Mouse (Mus musculus) small intestine, adult 2 months (tissue): ENCODE results near the gene Fbxl16.

ENCODE experiments used
- CTCF ChIP-seq: fragments of 200-500 bp; IDR thresholded peaks from 2 replicates; pipeline ENCODE4 v1.5.1; 2012; ENCODE audit warnings: low read depth, mild to moderate bottlenecking, control low read depth, inconsistent platforms, low read length, moderate library complexity, mixed read lengths; ENCODE audit not compliant: insufficient replicate concordance, insufficient read length; ENCODE audit errors: extremely low read depth
- POLR2A ChIP-seq: fragments of 200-500 bp; IDR thresholded peaks from 2 replicates; pipeline ENCODE4 v1.6.1; 2012; ENCODE audit warnings: low read depth, mild to moderate bottlenecking, control low read depth, inconsistent platforms, low read length, moderate library complexity

DNA sequence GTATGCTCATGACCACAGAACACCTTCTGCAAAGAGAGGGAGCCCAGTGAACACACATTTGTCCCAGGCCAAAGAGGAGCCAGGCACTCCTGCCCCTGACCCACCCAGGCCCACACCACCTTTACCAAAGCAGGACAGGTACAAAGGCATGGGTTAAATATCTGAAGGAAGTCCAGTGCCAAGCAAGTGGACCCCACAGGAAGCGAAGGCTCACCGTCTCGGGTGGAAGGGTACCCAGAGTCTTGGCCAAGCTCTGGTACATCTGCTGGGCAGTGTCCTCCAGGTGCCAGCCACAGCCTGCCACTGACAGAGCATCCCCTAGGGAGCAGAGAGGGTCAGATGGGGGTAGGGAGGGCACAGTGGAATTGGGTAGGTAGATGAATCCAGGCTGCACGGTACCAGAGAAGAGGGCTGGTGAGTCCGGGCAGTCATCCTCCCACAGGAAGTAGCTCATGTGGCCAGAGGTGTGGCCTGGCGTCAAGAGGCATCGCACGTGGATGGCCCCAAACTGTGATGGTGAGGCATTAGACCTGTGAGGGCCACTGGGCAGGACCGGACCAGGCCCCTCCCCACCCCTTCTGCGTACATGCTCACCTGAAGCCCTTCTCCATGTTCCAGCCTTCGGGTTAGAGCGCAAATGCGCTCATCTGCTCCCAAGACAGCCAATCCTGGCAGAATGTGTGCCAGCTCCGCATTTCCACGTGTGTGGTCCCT, 24.9 kb upstream of the Fbxl16 start:
- TF ChIP-seq POLR2A (no peak), CTCF (no peak)
